Mouse (Mus musculus): Measurements from ENCODE around the gene Fam126a. TPM values are rescaled to one million over a fixed set of nuclear protein-coding genes. Genes with fewer than 3 reads are reported as not detected.

Gene Fam126a
- total RNA-seq, 2 experiments from 2014 or later: 57.8 to 70.4 TPM

DNA sequence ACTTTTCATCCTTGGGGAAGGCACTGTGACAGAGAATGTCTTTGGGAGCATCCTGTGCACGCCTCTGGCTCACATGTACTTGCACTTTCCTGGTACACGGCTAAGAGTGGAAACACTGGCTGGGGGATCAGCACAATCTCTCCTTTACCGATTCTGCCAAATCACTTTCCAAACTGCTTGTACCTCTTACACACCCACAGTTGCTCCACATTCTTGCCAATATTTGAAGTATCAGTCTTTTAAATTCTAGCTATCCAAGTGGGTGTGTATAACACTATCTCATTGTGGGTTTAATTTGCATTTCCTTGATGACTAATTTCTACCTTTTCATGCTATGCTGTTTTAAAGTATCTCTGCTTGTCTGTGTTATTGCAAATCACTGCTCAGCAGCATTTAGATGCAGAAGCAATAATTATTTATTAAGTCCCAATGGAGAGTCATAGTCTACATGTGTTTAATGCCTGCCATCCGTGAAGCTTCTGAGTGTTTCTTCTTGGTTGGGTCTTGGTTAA is 10.9 kb upstream of the Fam126a start:
- intact Hi-C loops (cut with DNase I): no loop called here
- no peak for DNase-seq

DNA sequence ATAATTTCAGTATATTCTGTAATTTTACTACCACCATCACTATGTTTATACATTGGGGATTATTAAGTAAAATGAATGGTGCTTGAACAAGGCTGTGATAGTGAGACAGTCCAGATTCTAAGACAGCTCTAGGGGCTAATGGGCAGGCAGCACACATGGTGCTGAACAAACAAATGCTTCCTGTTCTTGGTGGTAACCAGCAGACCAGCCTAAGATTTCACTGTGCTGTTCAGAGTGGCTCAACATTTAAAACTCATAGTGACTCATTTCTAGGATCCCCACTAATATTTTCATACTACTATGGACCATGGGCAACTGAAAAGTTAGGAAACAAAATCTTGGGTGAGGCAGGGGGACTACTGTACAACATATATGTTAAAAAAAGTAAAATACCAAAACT is 10.1 kb upstream of the Fam126a start:
- intact Hi-C loops (cut with DNase I): no loop called here
- no peak for DNase-seq

DNA sequence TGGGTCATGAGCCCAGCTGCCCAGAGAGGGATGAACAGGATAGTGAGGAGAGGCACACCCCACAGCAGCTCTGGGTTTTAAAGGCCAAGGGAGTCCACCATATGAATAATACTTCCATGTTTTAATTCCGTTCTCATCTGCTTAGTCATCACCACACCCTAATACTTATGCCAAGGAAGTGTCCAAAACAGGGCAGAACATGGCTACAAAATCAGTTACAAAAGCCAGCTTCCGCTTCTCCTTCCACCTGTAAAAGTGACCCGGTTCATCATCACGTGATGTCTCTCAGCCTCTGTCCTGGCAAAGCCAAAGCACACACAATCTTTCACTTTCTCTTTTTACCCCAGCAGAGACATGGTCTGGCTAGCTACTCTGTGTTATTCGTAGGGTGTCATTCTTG is 8.9 kb upstream of the Fam126a start:
- intact Hi-C loops (cut with DNase I): no loop called here
- DNase-seq: peak in 1 of 2 experiments; percentile 34

DNA sequence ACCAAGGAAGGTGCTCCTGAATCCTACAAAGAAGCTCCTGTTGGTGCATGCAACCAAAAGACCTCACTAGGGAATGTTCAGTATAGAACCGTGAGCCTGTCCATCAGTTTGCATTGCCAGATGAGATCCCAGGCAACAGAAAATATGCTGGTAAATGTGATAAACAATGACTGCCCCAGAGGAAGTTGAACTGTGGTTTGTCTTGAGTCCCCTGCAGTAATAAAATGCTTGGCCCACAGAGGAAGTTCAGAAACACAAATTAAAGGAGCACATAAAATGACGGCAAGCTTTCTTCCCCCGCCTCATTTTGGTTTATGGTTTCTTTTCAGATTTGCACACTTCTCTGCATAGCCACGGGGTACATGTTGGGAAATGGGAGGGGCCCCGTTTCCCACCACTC is 8.3 kb upstream of the Fam126a start:
- no peak for DNase-seq
- intact Hi-C loops (cut with DNase I): no loop called here

DNA sequence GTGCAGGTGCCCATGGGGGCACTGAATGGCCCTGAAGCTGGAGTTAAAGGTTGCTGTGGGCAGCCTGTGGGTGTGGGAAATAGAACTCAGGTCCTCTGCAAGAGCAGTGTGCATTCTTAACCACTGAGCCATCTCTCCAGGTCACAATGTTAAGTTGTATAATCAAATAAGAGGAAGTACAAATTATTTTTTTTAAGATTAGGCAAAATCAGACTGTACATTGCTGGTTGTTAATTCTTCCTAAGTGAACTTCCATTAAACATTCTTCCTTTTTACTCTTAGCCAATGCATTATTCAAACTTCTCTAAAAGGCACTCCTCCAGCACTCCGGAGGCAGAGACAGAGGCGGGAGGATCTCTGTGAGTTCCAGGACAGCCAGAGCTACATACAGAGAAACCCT is 7.7 kb upstream of the Fam126a start:
- intact Hi-C loops (cut with DNase I): no loop called here
- no peak for DNase-seq

DNA sequence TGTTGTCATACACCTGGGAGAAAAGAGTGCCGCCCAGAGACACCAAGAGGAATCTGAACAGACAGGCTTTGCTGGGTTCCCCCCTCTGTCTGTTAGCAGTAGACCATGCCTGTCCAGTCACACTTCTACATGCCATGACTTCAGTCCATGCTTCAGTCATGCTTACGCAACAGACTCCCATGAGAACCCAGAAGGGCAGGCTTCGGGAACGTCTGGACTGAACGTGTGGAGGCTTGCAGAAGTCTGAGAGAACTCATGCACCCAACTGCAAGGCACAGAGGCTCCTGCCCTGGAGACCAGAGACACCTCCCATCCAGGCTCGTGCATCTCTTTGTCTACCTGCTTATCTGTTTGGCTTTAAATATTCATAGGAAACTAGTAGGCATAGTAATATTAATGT is 6.2 kb upstream of the Fam126a start:
- DNase-seq: no peak
- intact Hi-C loops (cut with DNase I): no loop called here

DNA sequence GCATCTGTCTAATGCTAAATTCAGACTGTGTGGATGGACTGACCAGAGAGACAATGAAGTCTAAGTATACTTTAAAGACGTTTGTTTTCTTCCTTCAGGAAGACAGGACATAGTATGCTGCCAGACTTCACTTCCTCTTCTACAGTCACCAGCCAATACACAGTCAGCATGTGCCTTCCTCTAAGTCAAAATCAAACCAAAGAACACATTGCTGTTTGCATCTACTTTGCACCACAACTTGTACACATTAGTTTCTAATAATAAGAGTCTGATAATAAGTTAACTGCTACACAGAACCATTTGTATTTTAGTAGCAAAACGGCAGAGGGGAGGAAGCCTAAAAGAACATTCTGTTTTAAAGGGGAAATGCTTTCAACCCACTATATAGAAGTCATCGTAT is 4.5 kb upstream of the Fam126a start:
- intact Hi-C loops (cut with DNase I): loop anchor here (5.0 kb wide), 1 partner anchor 143 kb away; no protein-coding TSS in a partner anchor
- no peak for DNase-seq

DNA sequence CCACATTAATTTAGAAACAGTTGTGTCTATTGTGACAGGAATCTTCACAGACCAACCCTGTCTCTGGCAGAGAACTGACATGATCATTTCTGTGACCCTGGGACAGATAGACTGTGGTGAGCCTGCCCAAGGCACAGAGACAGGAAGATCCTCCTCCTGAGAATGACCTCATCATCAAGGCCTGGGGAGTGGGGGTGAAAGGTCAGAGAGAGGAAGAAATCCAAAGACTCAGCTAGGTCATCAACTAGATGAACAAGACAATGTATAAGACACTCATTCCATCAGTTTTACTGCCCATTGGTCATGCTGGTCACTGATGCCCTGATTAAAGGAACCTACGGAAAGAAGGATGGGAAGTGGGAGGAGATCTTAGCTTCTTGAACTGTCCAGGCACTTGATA is 3.6 kb upstream of the Fam126a start:
- intact Hi-C loops (cut with DNase I): loop anchor here (5.0 kb wide), 1 partner anchor 142 kb away; no protein-coding TSS in a partner anchor
- no peak for DNase-seq

DNA sequence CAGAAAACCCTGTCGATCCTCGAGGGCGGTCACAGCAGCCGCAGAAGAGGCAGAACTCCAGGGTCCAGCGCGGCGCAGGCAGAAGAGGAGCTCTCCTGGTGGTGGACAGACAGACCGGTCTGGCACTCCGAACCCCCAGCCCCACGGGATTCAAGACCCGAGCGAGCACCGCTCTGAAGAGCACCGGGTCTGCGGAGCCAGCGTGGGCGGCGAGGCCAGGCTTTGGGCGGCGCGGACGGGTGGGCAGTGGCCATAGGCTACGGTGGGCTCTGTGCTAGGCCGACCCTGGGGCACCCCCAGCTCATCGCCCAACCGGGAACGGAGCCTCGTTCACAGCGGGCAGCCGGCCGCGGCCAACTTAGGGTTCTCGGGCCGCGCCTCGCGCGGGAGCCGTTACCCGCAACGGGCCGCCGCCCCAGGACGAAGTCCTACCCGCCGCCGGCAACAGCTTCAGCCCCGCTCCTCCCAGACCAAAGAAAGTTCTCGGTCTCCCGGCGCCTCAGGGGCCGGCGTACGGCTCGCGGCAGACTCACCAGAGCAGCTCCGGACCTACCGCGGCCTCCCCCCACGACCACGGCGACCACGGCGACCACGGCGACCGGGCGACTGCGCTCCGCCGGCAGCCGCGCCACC is 428 bp downstream of the Fam126a start:
- intact Hi-C loops (cut with DNase I): loop anchor here (2.0 to 5.0 kb wide), 3 partner anchors 38 to 138 kb away; no protein-coding TSS in a partner anchor

DNA sequence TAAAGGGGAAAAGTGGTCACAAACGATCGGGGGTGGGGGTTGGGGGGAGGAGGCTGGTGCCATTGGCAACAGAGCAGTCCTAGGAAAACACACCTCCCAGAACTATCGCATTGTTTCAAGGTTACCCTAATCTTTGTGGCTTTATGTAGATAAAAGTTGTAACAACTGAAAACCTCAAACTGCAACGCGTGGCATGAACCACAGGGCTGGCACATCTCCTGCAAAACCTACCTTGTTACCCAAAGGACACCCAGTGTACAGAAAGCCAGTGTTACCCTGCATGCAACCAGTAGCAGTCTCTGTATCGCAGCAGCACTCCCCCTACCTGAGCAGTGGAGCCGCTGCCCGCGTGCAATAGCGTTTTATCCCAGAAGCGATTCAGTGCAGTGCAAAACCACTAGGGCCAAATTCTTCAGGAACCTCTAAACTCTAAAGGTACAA is 1.1 kb downstream of the Fam126a start:
- peak; percentile 66 to 70 for DNase-seq
- intact Hi-C loops (cut with DNase I): loop anchor here (2.0 to 5.0 kb wide), 2 partner anchors 37 to 47 kb away; no protein-coding TSS in a partner anchor

More for the DNA sequence above, 428 bp downstream of the Fam126a start:
- DNase-seq: no peak

DNA sequence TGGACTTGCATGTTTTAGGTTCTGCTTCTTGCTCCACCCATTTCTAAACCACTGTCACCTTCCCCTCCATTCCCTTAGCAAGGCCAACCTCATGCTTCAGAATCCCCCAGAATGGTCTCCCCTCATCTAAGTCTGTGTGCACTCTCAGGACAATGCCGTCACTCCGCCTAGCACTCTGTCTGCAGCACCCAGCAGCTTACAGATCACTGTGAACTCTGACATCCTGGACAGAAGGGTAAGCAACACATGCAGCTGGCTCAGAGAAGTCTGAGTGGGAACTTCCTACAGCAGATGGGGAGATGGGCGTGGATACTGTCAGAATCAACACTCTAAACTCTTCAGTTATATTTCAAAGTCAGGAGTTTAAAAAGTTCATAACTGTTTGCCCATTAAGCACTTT is 5.5 kb downstream of the Fam126a start:
- no peak for DNase-seq
- intact Hi-C loops (cut with DNase I): loop anchor here (5.0 kb wide), 1 partner anchor 33 kb away; no protein-coding TSS in a partner anchor

DNA sequence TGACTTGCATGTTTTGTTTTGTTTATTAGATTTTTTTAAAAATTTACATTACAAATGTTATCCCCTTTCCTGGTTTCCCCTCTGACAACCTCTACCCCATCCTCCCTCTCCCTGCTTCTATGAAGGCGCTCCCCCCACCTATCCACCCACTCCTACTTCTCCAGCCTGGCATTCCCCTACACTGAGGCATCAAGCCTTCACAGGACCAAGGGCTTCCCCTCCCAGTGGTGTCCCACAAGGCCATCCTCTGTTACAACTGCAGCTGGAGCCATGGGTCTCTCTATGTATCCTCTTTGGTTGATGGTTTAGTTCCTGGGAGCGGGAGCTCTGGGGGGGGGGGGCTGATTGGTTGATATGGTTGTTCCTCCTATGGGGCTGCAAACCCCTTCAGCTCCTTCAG is 7.3 kb downstream of the Fam126a start:
- no peak for DNase-seq
- intact Hi-C loops (cut with DNase I): no loop called here

DNA sequence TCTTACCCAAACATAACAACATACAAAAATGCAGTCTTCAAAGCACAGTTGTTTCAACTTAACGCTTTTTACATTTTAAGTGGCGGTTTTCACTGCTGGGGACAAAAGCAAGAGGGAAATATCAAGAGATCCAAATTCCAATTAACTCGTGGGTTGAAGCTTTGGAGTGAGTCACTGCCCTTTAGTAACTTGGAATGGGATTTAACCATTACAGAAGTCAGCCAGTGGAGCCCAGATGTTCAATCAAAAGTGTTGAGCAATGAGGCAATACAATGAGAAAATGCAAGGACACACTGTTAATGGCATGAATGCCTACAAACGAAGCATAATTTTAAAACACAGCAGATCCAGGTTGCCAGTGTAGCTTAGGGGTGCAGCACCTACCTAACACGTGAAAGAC is 8.8 kb downstream of the Fam126a start:
- no peak for DNase-seq
- intact Hi-C loops (cut with DNase I): no loop called here

DNA sequence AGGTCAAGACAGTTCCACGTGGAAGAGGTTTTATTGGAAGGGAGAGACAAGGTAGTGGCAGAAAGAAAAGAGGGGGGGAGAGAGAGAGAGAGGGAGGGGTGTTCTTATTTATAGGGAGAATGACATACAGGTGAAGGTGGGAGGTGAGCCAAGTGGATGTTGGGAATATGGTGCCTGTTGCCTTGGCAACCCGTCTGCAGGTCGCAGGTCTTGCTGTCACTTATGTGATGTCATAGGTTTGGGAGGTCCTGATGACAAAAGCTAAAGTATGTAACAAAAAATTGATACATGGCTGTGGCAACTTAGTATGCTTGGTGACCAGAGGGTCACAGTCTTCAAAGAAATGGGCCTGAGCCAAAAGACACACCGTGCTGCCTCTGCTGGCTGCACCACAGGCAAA is 10.1 kb downstream of the Fam126a start:
- DNase-seq: no peak
- intact Hi-C loops (cut with DNase I): no loop called here

DNA sequence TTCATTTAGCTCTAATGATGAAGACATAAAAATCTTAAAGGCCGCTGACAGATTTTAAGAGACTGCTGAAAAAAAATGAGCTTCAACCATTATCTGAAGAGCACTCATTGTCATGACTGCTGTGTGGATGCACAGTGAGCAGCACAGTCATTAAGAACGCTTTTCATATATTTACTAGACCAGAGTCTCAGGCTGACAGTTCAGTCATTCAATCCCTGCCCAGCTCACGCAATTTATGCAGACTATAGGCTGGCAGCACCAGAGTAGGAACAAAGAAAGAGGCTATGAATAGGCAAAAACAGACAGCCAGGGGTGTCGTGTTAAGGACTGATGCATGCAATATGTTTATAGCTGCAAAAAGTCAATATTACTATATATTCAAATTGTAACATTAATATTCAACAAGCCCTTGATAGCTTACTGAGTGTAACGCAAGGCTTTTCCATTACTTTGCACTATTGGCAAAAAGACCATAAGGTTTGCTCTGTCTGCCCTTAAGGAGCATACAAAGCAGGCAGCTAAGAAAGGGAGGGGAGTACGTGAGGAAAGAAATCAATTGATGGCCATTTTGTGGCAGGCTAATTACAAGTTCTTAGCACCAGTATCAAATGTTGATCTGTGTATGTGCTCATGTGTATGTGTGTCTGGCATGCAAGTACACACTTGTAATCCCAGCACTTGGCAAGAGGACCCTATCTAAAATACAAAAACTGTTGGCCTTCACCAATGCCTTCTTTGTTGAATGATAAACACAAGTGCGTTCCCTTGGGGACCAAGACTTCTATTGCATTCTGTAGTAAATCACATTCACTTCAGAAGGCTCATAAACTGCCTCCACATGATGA is 10.9 kb downstream of the Fam126a start:
- no peak for DNase-seq
- intact Hi-C loops (cut with DNase I): no loop called here

DNA sequence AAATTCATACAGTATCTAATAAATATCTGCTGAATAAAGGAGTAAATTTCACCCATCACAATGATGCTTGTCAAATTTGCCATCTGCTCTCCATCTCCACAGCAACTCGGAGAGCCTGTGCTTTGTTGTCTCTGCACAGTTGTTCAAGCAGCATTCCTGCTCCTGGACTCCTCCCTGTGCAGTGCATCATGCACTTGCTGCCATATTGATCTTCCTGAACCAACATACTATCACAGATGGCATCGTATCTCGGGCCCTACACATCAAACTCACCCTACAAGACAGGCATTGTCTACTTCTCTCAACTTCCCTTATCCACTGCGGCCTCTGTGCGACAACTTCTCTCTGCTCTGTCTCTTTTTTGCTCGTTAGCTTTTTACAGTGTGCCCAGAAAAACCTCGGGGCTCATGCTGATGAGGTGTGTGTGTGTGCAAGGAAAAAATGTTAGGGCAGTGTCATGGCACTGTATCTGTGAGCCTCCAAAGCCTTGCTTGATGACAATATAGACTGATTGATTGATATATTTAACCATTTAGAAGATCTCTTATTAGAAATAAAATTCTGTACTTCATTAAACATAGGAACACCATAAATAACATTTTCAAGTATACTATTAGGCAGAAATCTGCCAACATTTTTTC is 11.7 kb downstream of the Fam126a start:
- DNase-seq: no peak
- intact Hi-C loops (cut with DNase I): no loop called here

DNA sequence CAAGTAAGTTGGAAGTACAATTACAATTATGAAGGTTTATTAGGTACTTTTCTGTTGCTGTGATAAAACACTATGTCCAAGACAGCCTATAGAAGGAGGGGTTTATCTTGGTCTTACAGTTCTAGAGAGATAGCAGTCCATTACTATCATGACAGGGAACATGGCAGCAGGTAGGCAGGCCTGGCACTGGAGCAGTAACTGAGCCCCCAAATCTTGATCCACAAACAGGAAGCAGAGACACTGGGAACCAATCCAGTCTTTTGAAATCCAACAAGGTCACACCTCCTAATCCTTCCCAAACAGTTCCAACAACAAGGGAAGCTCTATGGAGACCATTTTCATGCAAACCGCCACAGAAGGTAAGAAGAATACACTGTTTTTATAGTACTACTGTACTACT is 13.6 kb downstream of the Fam126a start:
- intact Hi-C loops (cut with DNase I): no loop called here
- DNase-seq: no peak

DNA sequence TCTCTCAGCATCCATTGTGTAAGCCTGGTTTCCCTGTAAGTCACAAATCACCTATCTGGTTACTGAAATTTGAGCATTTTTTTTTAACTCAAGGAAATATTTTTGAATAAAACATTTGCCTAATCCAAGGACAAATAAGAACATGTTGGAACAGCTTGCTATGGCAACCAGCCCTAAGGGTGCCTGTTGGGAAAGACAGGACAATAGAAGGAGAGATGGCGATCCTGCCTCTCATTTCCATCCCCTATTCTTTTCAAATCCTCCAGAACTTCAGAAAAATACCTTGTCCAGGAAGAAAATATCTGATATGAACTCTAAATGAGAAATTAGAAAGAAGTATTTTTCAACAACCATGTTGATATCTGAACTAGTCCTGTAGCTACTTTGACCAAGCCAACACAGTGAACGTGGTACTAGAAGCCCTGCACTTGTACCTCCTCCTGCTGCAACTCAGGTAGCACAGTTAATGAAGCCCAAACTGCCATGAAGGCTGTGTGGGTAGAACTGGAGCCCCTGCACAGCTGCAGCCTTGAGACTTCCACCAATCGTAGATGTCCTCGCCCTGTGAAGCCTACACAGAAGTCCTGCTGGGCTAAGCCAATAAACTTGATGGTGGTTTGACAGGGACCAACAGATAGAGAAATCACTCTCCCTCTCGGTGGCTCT is 17.0 kb downstream of the Fam126a start:
- intact Hi-C loops (cut with DNase I): no loop called here
- no peak for DNase-seq

DNA sequence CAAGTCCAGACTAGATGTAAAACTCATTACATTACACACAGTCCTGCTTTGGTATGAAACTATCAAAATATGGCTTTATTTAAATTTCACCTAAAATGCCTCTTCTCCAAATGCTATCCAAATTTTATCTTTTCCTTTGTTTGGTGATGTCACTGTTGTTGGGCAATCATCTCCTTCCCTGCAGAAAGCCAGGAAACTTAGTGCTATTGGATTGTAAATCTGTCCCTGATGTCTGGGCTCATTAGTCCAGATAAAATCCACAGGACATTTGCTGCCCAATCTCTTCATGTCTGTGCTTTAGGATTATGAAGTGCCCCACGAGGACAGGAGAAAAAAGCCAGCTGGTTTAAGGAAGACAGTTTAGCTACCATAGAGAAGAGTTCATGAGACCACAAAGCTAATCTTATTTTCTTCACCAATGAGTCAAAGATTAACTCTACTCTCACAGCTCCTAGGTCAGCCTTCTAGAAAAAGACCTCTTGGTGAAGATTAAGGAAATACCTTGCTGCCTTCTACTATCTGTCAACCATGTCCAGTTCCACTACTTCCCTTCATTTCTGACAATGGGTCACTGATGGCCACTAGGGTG is 31.3 kb downstream of the Fam126a start:
- no peak for DNase-seq

DNA sequence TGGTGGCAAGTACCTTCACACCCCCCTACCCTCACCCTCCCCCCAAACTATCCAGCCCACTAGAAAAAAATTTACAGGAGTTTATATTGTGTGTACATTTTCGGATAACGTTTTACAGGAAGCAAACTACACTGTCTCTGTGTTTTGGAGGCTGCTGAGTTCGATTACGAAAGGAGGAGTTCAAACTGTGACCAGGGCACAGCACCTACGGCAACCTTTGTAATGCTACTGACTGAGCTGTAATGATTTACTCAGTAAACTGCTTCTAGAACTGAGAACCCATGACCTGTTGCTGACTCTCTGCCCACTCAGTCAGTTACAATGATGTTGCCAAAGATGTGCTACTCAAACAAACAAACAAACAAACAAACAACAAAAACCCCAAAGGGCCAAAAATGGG is 34.5 kb downstream of the Fam126a start:
- intact Hi-C loops (cut with DNase I): loop anchor here (2.0 kb wide), 1 partner anchor 81 kb away; no protein-coding TSS in a partner anchor
- DNase-seq: no peak

More for the DNA sequence above, 31.3 kb downstream of the Fam126a start:
- intact Hi-C loops (cut with DNase I): no loop called here

Measured in heart, postnatal 10 days (tissue).